Mouse (Mus musculus) heart, embryonic 15.5 days (tissue): ENCODE results near the gene Gskip. TPM values are rescaled to one million over a fixed set of nuclear protein-coding genes. Genes with fewer than 3 reads are reported as not detected.

ENCODE experiments used
- polyA plus RNA-seq: library from polyadenylated mRNA; unstranded; fragments of >200 nt; fragmentation: Nextera tagmentation; extraction: Ambion mirVana; gene quantifications from 2 replicates; pipeline ENCODE4 v1.2.1, GENCODE M21; 2015

Gskip gene
- polyA plus RNA-seq, 1 experiment from 2014 or later = 19.9 TPM

Other genes starting within 250 kb of the Gskip start
- 0.24 and 0.43 TPM in 2 replicates for gene D430019H16Rik, start 231.0 kb upstream of the Gskip start, polyA plus RNA-seq
- 0.77 and 1.6 TPM in 2 replicates for gene Bdkrb2, start 121.6 kb upstream of the Gskip start, polyA plus RNA-seq
- gene Bdkrb1, start 81.7 kb upstream of the Gskip start, polyA plus RNA-seq = 0.30 TPM in 1 of 2 replicates, not detected in the other
- gene Atg2b, start 382 bp downstream of the Gskip start, polyA plus RNA-seq = 6.7 and 8.3 TPM in 2 replicates
- 0.22 and 0.26 TPM in 2 replicates for gene Ak7, start 21.1 kb downstream of the Gskip start, polyA plus RNA-seq
- 148 and 150 TPM in 2 replicates for gene Papola, start 99.9 kb downstream of the Gskip start, polyA plus RNA-seq